Mouse (Mus musculus) brain, embryonic 14.5 days (tissue): ENCODE measurements around the gene Apoe.

Experiments used
- CTCF ChIP-seq: fragments of 200-500 bp; IDR thresholded peaks from 2 replicates; pipeline ENCODE4 v1.5.1; 2012; ENCODE audit warnings: inconsistent platforms, mild to moderate bottlenecking, moderate library complexity, borderline replicate concordance; ENCODE audit not compliant: insufficient read depth, insufficient read length; ENCODE audit errors: extremely low read depth
- POLR2A ChIP-seq: fragments of 200-500 bp; IDR thresholded peaks from 2 replicates; pipeline ENCODE4 v1.6.1; 2012; ENCODE audit warnings: mild to moderate bottlenecking, inconsistent platforms, borderline replicate concordance; ENCODE audit not compliant: poor library complexity, insufficient read depth, insufficient read length, severe bottlenecking; ENCODE audit errors: extremely low read depth

DNA sequence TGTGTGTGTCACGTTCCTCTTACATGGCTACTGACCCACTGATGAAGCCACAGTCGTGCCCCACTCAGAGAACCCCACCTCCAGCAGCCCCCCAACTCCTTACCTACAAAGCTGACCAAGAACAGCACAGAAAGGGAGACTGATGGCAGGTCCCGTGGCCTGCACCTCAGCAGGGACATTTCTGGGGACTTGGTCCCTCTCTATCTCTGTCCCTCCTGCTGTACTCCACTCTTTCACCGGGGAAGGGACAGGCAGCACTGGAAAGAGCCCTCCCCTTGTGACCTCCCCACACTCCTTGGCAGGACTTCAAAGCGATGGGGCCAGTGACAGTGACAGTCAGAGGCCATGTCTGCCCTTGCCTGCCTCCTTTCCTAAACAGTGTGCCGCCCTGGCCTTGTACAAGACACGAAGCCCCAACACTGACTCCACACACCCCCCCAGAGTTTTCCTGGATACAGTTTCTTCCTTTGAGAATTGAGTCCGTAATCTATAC is 17.7 kb downstream of the Apoe start, which contains the start of the genes Gm44805 and Apoc4:
- TF ChIP-seq POLR2A: no peak
- no peak for TF ChIP-seq CTCF
